Mouse (Mus musculus) urinary bladder, postnatal 25 days (tissue): ENCODE measurements around the gene Sorl1.

Source experiments
- DNase-seq: peaks from one replicate; pipeline ENCODE4 v3.0.0; 2022; ENCODE audit warnings: low spot score

Sorl1 gene

DNA sequence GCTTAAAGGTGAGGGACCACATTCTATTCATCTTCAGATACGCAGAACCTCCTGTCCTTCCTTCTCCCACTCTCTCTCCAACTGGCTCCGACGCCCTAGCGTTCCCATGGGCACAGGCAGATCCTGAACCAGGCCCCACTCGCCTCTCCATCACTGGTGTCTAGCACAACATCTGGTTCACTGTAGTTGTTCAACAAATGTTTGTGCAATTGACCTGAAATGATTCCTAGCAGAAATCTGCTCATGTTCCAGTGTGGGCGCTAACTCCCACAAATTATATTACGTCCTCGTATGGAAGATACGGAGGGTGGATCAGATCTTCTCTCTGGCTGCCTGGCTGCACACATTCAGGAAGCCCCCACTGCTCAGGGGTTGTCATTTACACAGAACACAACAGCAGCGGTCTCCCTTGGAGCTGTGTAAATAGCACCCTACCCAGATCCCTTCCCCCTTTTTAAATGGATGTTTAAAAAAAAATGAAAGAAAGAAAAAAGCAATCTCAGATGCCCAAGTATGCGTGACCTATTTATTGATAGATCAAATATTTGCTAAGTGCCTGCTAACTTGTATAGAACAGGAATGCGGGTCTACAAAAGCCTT lies 70.4 kb downstream of the Sorl1 start:
- DNase-seq: no peak

DNA sequence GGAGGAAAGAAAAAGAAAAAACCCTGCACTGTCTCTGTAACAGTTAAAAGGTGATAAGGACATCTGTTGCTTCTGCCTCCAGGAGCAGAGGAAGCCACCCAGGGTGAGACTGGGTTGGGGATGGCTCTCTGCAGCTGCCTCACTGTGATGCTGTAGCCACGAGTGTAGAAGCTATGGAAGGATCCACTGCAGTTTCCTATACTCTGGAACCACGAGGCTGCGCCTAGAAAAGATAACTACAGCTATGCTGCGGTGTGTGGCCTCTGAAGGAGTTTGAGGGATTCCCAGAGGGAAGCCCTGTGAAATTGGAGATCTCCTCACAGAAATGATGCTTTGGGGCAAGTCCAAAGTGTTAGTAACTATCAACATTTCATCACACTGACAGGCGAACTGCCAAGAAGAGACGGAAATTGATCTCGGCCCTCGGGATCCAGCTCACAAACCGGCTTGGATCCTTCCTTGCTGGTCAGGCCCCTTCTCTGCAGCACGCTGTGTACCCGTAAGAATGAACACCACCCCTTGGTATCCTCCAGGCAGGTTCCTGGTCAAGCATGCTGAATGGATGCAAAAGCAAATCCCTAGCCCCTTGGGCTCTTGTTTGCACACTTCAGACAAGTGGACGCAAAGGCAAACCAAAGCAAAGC lies 71.3 kb downstream of the Sorl1 start:
- peak; percentile 29 for DNase-seq

- no peak for DNase-seq
Observed at GRCm38 (mm10) chr9:42048542-42048941, 75.6 kb downstream of the Sorl1 start.

GRCm38 (mm10) chr9:42047786-42048185 lies 76.3 kb downstream of the Sorl1 start:
- DNase-seq: no peak

- DNase-seq: no peak
Observed at GRCm38 (mm10) chr9:42046248-42046647, 77.8 kb downstream of the Sorl1 start.

GRCm38 (mm10) chr9:42044651-42045050 lies 79.4 kb downstream of the Sorl1 start:
- DNase-seq: no peak

- no peak for DNase-seq
Observed at GRCm38 (mm10) chr9:42043934-42044333, 80.2 kb downstream of the Sorl1 start.

DNA sequence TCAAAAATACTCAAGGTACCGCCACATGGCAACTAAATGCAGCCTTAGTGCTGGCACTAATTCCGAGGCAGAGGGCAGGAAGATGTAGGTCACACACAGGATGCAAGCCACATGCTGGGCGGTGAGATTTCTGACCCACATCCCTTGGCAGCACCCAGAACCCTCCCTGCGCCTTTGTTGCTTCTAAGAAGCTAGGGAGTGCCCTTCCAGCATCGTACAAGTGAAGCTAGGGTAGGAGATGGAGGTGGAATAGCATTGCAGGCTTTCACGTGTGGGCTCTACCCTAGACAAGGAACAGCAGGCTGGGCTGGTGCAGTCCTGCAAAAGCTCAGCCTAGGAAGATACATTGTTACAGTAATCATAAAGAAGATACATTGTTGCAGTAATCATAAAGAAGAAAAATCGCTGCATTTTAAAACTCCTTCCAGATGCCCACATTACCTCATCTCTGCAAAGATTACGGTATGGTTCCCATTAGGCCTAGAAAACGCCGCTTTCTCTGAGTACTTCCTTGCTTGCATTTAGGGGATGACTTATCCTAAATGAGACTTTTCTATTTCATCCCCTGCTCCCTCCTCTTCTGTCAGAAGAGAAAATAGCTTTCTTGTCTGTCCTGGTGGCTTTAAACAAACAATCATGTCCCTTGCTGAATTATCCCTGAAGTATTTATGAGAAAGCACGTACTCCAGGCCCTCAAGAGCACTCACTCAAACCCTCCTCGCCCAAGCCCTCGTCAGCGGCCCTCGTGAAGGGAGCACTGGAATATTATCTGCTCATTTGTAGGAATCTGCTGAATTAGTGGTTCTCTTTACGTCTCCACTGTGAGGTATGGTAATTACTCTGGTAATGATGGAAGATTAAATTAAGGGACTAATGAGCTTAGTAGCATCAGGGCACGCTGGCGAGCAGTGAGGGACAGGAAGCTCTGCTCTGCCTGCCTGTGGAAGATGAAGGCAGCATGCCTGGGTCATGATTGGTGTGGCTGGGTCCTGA lies 84.8 kb downstream of the Sorl1 start:
- no peak for DNase-seq

- no peak for DNase-seq
Observed at GRCm38 (mm10) chr9:42036885-42037284, 87.2 kb downstream of the Sorl1 start.

DNA sequence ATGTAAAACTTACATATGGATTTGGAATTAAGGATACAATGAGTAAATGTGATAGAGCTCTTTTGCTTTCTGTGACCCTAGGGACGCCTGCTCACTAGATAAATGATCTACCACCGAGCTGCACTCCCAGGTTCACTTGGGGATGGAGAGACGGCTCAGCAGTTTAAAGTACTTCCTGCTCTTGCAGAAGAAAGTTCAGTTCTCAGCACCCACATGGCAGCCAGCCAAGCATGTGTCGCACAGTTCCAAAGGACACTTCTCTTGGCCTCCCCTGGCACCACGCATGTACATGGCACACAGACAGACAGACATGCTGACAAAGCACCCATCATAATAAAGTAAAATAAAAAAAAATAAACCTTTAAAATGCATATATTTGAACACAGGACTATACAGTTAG lies 88.1 kb downstream of the Sorl1 start:
- no peak for DNase-seq

DNA sequence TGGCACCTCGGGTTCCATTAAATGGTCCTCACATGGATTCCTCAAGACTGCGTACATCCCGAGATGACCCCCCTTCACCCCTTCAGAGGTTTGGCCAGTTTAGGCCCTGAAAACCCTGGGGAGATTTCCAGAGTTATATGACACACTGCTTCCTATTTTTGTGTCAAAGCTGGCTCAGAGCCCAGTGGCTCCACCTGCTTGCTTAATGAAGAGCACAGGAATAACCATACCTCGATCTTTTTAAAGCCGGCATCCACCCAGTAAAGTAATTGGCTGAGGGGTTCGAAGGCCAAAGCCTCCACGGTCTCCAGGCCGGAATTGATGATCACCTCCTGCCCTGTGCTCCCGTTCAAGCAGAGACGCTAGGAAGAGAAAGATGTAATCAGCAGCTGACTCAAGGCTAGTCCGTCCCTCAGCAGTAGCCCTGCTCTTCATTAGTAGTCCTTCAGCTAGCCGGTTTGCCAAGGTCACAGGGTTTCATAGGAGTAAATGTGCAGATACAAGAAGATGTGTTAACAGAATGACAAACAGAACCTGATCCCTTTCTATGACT lies 88.8 kb downstream of the Sorl1 start:
- no peak for DNase-seq

DNA sequence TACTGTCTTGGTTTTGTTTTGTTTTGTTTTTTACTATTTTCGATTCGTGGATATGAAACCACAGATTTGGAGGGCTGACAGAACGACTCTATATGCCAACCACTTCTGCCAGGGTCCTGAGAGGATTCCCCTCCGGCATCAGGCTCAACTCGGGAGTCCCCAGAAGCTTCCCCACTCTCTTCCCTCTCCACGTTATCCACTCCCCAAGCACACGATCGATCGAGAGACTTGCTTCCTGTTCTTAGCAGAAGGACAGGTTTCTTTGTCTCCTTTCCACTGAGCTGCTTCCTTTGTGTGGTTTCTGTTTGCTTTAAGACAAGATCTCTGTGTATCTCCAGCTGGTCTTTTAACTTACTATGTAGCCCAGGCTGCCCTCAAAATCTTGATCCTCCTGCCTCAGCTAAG lies 90.0 kb downstream of the Sorl1 start:
- DNase-seq: no peak

- DNase-seq: no peak
Observed at GRCm38 (mm10) chr9:42033291-42034115, 90.6 kb downstream of the Sorl1 start.

GRCm38 (mm10) chr9:42032419-42032818 lies 91.7 kb downstream of the Sorl1 start:
- DNase-seq: no peak

DNA sequence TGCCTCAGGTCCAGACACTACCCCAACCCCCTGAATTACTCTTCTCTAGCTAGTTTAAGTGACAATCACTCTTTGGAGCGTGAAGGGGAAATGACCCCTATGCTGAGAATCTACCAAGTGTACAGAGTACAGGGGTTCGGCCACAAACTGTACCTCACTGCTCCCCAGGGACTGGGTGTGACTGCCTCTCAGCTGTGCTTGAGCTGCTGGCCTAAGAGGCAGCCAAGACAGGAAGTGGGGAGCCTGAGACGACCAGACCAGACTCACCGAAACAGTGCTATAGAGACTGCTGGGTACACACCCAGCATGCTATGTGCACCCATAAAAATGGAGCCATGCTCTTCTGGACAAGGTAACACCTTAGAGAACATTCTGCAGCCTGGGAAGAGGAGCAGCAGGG lies 95.3 kb downstream of the Sorl1 start:
- no peak for DNase-seq

DNA sequence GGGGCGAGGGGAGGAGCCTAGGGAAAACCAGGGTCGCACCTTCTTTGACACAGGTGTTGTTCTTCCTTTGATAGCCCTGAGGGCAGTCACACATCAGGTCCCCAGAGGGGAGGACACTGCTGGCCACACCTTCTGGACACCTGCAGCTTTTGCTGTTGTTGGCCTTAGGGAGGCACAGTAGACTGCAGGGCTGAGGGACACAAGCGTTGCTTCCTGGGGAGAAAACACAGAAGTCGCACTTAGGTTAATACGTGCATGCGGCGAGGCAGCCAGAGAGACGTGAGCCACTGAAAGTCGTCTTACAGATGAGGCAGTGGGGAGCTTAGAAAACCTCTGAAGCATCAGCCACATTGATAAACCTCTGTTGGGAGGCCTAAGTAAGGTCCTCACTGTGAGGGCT lies 99.8 kb downstream of the Sorl1 start:
- DNase-seq: no peak

DNA sequence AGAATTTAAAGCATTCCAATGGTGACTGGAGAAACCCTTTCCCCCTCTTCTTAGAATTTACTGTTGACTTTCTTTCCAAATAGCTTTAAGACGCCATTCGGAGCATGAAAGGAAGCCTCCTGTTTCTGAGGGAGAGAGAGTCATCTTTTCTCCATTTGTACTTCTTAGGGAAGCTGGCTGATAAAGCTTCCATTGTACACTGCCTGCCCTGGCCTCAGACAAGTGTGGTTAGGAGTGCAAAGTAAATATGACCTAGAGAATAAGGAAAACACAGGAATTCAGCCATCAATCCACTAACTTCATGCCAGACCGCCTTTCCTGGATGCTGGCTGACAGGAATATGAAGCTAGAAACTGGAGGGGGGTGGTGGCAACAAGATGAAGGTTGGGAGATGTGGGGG lies 100.7 kb downstream of the Sorl1 start:
- no peak for DNase-seq

GRCm38 (mm10) chr9:42022318-42022717 lies 101.8 kb downstream of the Sorl1 start:
- no peak for DNase-seq

GRCm38 (mm10) chr9:42019308-42020031 lies 104.6 kb downstream of the Sorl1 start:
- DNase-seq: no peak

- no peak for DNase-seq
Observed at GRCm38 (mm10) chr9:42008501-42008900, 115.6 kb downstream of the Sorl1 start.

DNA sequence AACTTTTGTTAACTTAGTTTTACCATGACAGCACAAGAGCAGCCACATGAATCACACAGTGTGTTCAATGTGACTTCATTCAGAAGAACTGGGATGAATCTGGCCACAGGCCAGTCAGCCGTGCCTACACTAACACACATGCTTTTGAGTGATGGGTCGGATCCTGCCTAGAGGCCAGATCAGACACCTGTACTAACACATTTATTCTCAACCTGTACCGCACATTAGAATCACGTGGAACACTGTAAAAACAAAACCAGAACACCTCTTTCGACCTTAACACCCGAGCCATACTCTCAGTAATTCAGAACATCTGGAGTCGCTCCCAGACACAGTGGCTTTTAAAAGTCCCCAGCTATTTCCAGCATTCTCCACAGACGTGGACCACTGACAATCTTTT lies 119.0 kb downstream of the Sorl1 start:
- no peak for DNase-seq
